Mouse (Mus musculus): ENCODE measurements around the gene Fsip1. TPM values are rescaled to one million over a fixed set of nuclear protein-coding genes. Genes with fewer than 3 reads are reported as not detected.
"Not testable (repeated sequence)": the region's sequence is repeated elsewhere in the genome, so short reads cannot be mapped to it uniquely, and the experiment has no call there.

Gene Fsip1
- 0.34 and 0.52 TPM in 2 replicates for total RNA-seq (2021)
- long read RNA-seq, experiment 1, result 0 reads
- long read RNA-seq, experiment 2, partial matches to known transcripts, result 1 of 2 reads
- long read RNA-seq, experiment 2, other reads (novel, unspliced or antisense), result 1 of 2 reads

DNA sequence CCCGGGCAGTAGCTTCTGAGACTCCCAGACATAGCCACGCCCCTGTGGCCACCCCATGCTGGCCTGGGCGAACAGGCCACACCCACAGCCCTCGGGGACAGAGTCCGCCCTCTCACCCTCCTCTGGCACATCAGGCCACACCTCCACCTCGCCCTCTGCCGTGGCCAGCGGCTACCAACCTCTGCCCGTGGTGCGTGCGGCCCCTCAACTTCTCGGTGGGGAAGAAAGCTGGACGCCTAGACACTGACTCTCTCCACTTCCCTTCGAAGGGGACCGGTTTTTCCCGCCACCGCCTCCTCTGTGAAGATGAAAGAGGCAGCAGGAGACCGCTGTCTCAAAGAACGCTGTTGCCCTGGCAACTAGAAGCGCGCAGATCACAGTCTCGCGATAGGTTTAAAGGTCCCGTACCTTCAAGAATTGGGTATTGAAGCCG lies at the start of gene Fsip1:
Gene Fsip1, minus strand, starts transcription at position 346 of the 433 bp plus-strand sequence.
- DNase-seq, result peak; percentile 91

DNA sequence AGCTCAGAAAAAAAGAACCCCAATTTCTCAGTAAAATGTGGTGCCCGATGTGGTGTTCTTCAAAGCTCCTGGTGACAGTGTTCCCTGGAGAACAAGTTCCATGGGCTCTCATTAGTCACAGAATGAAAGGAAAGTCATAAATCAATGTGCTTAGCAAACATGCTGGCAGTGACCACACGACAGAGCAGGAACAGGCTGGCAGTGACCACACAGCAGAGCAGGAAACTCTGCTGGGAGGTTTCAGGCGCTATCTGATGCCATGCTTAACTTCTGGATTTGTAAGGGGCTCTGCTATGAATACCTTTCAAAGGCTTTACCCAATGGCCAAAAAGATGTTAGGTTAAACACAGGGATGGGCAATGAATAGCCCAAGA lies 49.7 kb upstream of the Fsip1 start:
- peak; percentile 38 for DNase-seq

DNA sequence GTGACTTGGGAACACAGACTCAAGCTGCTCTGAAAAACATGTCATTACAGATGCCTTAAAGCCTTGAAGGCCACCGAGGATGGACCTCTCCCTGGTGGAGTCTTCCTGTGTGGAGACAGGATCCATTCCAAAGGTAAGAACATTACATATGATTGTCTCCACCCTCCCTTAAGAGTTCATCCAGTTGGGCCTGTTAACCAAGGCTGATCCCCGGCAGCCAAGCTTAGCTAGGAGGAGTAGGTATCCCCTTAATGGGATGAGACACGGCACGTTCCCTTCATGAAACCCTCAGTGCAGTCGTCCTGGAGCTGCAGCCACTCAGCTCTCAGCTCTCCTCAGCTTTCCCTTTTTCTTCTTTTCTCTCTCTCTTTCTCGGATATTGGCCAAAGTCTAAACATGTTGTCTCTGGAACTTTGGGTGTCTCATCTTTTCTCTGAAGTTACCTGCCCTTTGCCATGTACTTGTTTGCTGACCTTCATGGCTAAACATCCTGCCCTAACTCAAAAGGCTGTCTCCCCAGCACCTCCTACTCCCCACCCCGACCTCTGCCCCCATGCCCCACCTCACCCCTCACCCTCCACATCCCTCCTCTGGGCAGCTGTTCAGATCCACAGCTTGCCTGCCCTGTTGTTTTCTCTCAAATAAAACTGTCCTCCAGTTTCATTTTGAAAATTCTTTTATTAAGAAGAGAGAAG lies 49.2 kb upstream of the Fsip1 start:
- DNase-seq, result no peak

DNA sequence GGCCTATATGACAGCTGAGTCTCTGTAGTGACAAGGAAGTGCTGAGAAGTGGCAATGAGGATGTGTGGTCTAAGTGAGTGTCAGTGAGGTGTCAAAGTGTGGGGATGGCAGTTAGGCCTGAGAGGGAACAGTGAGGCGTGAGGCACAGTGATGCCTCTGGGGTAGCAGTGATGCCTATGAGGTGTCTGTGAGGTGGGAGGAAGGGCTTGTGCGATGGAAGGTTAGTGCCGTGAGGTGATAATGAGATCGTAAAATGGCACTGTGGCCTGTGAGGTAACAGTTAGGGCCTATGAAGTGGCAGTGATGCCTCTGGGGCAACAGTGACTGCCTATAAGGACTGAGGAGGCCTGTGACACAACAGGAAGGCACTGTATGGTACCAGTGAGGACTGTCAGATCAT lies 46.7 kb upstream of the Fsip1 start:
- DNase-seq, result no peak

DNA sequence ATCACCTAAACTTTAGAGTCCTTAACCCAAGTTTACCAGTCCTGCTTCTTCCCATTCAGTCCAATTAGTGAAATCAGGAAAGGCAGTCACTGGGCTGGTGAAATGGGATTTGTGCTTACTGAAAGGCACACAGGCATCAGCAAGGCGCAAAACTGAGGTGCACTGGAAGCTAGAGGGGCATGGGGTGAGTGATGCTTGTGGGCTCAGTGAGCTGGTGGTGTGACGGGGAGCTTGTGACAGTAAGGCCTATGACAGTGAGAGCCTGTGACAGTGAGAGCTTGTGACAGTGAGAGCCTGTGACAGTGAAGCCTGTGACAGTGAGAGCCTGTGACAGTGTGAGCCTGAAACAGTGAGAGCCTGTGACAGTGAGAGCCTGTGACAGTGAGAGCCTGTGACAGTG lies 44.9 kb upstream of the Fsip1 start:
- no peak for DNase-seq

DNA sequence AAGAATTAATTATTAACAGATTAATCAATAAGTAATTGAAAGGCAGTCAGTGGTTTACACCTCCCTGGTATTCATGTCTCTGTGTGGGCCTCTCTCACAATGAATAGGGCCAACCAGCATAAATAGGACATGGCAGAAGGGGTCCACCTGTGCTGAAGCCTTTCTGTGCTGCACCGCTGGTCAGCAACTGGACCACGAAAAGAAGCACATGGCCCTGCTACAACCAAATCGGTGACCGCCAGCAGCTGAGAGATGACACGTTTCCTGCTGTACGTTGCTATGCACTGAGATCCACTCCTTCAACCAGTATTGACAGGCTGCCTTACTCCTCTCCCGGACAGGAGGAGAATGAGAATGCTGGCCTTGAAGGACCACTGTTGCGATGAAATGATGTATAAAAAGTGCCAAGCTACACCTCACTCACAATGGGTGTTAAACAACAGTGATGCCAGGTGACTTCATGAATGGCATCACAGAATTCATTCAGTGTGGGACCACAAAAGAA lies 44.3 kb upstream of the Fsip1 start:
- no peak for DNase-seq

DNA sequence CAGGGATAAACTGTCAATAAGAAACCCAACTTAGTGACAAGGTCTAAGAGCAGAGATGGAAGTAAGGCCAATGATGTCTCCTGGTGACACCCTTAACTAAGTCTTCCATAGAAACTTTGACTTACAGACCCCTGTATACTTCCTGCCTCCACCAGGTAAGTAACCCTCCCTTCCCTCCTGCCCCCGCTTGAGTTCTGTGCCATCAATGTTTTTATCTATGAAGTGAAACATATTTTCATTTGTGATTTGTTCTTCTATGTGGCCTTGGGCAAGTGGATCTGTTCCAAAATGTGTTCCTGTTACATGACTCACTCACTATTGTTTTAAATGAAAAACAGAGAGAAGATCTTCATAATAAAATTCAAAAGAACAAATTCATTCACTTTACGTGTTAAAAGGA lies 43.2 kb upstream of the Fsip1 start:
- DNase-seq, result peak; percentile 51

DNA sequence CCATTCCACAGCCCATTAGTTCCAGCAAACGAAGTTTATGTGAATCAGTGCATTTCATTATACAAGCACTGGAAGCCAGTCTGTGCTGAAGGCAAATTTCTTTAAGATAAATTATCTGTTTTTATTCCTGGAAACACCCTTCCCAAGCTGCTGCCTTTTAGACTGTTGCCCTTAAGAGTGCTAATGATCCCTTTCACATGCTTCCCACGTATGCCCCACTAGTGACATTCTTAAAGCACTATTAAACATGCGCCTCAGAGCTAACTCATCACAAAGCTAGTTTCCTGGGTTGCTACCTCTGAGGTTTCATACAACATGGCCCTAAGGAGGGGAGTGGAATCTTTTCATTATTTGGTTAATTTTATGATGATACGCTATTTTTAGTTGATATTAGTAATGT lies 41.8 kb upstream of the Fsip1 start:
- DNase-seq, result no peak

DNA sequence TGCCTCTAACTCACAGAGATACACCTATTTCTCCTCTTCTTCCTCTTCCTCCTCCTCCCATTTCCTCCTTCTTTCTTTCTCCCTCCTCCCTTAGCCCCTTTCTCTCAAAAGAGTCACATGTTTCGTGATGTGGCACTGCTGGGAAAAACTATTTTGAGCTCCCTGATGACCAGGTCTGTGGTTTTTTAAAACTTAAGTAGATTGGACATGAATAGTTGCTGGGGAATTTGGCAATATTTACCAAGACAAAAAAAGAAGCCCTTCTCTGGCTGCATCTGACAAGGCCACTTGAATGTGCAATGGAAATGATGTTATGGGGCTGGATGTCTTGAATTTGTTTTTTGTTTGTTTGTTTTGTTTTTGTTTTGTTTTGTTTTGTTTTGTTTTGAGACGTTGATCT lies 41.2 kb upstream of the Fsip1 start:
- no peak for DNase-seq

DNA sequence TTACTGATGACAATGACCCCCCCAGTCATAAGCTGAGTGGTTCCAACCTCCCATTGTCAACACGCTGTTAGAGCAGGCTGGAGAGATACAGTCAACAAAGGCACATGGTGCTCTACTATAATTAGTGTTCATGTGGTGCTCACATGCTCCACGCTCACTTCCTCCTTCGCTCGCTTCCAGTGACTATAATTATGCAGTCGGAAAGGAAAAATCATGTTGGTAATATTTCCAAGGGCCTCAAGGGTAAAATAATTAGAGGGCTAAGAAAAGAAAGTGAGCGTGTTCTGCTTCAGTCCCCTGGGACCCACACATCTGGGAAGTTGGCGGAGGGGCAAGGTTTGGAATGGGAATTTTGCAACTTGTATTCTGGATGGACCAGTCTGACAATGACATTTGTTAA lies 38.7 kb upstream of the Fsip1 start:
- DNase-seq, result no peak

DNA sequence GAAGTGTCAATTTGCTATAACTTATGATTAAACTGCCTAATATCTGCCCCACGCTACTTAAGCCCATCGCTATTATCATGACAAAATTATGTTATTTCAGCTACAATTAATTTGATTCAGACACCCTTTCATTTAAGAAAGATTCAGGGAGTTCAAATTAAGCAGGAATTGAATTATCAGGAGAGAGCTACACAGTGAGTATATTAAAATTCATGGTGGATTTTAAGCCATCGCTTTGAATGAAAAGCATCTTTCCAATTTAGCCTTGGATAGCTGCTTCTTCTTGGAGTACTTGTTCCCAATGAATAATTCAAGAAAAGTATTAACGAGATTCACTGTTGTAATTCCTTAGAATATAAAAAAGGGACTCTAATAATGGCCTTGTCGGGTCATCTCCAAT lies 36.8 kb upstream of the Fsip1 start:
- DNase-seq, result no peak

DNA sequence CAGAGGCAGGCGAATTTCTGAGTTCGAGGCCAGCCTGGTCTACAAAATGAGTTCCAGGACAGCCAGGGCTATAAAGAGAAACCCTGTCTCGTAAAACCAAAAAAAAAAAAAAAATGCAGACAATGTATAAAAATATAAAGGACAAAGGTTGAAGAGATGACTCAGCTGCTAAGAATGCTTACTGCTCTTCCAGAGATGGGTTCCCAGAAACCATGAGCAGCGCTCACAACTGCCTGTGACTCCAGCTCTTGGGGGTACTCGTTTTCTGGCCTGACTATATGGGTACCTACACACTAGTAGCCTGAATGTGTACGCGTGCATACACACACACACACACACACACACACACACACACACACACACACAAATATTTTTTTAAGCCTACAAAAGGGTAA lies 32.3 kb upstream of the Fsip1 start:
- not testable (repeated sequence) for DNase-seq

DNA sequence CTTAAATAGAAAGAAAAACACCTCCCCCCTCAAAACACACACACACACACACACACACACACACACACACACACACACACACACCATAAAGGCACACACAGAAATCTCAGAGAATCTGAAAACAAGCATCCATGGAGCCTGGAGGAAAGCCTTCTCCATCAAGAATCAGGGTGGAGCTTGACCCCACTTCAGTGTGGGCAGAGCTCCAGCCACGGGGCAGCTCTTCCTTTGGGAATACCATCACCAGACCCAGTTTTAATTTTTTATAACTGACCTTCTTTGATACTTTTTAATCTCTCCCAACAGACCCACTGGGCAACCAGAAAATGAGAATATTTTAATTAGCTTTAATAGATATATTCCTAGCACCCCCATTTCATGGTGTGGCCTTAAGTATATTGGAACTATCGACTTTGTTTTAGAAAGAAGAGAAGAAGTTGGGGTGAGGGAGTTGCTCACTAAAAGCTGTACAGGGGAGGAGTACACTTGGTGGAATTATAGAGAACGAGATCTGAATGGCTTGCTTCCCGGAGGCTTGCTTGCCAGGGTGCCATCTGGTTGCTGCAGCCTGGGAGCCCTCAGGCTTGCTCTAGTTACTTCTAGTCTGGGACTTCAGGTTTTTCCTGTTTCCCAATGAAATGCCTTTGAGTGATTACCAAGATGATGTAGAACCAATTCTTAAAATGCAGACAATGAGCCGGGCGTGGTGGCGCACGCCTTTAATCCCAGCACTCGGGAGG lies 31.7 kb upstream of the Fsip1 start:
- DNase-seq, result no peak

DNA sequence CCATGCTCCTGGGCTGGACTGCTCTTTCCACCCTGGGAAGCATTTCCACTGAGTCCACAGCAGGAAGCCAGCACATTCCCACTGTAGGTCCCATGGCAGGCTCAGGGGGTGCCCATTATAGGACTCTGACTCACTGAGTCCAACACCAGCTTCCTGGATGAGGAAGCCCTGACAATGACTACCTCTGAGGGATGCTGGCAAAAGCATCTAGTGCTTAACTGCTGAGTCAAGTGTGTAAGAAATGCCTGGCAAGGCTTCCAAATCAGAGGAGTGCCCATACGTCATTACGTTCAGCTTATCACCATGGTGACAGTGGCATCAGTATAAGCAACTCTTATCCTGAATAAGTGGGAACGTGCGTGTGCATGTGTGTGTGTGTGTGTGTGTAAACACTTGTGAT lies 30.9 kb upstream of the Fsip1 start:
- DNase-seq, result no peak

DNA sequence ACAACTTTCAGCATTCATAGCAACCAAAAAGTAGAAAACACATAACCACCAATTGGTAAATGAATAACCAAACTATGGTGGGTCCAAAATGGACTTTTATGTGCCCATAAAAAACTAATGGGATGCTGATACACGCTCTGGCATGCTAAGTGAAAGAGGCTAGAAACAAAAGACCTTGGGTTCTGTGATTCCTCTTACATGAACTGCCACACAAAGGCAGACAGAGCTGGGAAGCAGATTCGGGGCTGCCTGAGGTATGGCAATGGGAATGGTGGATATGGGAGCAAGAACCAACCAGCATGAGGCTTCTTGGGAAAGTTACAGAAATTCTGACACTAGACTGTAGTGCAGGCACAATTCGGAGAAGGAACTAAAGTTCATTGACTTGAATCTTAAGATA lies 25.7 kb upstream of the Fsip1 start:
- DNase-seq, result no peak

DNA sequence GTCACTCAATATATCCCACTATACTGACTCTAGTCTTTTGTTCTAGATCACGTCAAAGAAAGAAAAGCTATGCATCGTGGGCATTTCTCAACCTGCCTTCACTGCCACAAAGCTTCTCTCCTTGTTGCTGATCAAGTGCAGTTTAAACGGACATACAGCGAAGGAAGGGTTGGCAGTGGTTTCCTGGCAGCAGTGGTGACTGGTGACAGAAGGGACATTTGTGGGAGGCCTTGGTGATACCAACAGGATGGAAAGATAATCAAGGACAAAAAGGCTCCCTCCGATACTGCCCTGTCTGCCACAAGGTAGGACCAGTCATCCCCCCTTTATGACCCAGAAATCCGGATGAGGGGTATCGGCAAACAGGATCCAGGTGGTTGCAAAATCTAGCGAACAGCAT lies 21.5 kb upstream of the Fsip1 start:
- no peak for DNase-seq

DNA sequence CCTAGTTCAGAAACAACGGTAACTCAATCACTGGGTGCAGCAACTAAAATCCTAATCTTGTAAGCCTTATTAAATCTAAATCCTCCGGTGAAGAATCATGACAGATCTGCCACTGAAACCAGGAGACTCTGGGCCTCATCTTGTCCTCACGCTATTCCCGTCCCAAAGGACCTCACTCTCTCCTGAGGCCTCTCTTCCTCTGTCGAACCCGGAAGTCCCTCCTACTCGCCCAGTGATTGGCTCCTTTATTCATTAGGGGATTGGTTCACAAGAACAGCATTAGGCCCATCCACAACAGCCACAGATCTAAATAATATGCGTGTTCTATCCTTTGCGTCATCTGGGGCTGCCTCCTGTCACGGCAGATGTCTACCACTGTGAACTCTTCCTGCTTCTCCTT lies 14.8 kb upstream of the Fsip1 start:
- no peak for DNase-seq

DNA sequence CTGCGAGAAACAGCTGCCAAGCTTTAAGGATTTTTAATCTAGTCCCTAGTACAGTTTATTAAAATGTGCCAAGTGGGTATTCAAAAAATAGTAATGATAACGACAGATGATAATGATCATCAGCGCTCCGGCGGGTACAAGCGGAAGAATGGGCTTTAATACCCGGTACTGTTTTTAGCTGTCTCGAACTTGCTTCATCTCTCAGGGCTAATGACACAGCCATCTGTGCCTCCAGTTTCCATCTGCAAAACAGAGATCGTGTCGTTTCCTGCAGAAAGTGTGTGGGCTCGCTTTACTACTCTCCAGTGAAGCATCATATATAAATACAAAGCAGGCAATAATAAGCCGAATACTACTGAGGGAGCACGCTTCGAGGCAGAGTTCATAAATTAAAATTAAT lies 13.4 kb upstream of the Fsip1 start:
- DNase-seq, result no peak

DNA sequence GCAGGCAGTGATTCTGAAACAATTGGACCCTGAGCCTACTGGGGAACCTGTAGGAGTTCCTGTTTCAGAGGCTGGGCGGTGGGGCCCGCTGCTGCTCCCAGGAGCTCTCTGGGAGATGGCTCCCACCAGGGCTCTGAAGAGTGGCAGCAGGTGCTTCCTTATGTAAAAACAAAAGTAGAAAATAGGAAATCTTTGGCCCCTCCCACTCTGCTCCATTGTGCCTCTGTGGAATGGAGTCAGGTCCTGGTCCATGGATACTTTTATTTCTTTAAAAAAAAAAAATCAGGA lies 7.1 kb upstream of the Fsip1 start:
- no peak for DNase-seq

DNA sequence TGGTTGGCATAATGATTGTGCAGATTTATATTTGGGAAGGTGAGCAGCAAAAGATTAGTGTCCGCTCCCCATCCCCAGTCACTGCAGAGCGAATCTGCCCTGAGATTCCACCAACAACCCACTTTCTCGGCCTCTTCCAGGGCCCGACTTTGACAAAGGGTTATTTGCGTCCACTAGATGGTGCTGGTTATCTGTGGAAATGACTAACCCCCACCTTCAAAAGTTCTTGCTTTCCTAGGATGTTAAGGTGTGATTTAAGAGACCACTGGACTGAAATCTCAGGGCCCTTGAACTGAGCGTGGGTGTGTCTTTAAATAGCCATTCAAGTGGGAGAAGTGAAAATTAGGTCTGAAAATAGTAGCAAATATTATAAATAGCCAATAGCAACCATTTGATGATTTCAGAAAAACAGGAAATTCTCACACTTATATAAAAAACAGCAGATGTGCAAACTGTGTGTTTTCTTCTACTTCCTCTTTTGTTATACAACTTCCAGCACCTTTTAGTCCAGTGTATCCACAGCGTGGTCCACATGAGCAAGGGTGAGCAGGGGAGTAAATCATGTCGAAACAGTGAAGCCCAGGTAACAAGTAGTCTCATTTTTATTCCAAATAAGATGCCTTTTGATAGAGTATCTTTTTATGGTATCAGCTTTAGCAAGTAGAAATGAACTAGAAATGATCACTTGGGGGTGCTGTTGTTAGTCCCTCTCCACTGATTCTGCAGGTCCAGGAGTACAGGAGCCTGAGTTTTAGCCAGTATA lies 6.6 kb upstream of the Fsip1 start:
- peak; percentile 64 for DNase-seq

DNA sequence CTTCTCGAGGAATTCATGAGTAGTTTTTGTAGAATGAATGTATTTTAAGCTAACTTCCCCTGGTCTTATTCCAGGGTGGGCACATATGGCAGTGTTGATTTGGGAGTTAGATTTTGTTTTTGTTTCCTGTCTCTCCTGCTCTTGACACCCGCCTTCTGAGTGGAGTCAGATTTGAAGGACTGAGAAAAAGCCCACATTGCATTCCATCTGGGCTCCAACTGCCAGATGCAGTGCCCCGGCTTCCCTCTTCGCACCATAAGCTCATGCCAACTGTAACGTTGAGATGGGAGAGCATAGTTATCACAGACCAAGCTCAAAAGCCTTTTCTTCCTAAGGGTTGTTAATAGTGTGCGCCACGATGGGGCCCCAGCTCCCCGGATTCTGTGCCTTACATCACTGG lies 5.9 kb upstream of the Fsip1 start:
- DNase-seq, result no peak

DNA sequence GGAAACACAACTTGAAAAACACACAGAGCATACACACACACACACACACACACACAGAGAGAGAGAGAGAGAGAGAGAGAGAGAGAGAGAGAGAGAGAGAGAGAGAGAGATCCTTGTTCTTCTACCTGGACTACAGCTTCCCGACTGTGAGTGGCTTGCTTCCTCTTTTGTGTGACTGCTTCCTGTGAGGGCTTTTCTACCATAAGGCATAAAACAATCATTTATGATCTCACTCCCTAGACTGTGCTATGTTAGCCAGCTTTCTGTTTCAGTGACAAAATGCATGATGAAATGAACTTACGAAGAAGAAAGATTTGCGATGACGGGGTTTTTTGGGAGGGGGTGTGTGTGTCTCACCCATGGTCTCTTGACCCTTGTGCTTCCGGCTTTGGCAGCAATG lies 3.0 kb upstream of the Fsip1 start:
- DNase-seq, result no peak

DNA sequence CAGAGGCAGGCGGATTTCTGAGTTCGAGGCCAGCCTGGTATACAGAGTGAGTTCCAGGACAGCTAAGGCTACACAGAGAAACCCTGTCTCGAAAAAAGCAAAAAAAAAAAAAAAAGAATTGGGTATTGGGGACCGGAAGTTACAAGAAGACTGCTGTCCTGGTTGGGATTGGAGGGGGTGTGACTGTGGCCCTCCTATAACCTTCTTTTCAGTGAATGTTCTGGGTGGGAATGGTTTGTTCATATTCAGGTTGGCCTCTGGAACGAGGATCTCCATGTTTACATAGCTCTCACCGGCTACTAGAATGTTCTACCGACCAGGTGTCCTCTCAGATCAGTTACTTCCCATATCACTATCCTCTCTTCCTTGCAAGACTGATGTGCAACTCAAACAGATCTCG lies 328 bp upstream of the Fsip1 start:
- no peak for DNase-seq
